Mouse (Mus musculus) stomach, postnatal 0 days (tissue): Measurements from ENCODE around the gene Asb4. TPM values are rescaled to one million over a fixed set of nuclear protein-coding genes. Genes with fewer than 3 reads are reported as not detected.
A peak's percentile ranks its signal among the peaks of the same experiment; 100 is the strongest.

Source experiments
- ATAC-seq: fragments of 200-750 bp; cut with Nextera tagmentation; 2 replicates; pipeline ENCODE4 v1.8.0; 2017; ENCODE audit not compliant: low FRiP score, low TSS enrichment
- DNase-seq: peaks from one replicate; pipeline ENCODE4 v3.0.0-alpha.2; 2016; ENCODE audit warnings: low spot score
- H3K27ac ChIP-seq: fragments of 300-500 bp; sonication (generic); replicated peaks from 2 replicates; pipeline ENCODE4 v1.5.1; 2014; ENCODE audit warnings: mild to moderate bottlenecking, control low read depth
- H3K27me3 ChIP-seq: fragments of 300-500 bp; sonication (generic); 2 replicates; pipeline ENCODE4 v1.6.1; 2014; ENCODE audit warnings: low read length; ENCODE audit not compliant: control insufficient read depth, insufficient read depth
- H3K36me3 ChIP-seq: fragments of 300-500 bp; sonication (generic); 2 replicates; pipeline ENCODE4 v1.6.1; 2014; ENCODE audit warnings: low read length, mixed read lengths; ENCODE audit not compliant: control insufficient read depth, insufficient read depth
- H3K4me1 ChIP-seq: fragments of 300-500 bp; sonication (generic); replicated peaks from 2 replicates; pipeline ENCODE4 v1.6.1; 2014; ENCODE audit warnings: antibody characterized with exemption; ENCODE audit not compliant: control insufficient read depth, insufficient read depth
- H3K4me2 ChIP-seq: fragments of 300-500 bp; sonication (generic); replicated peaks from 2 replicates; pipeline ENCODE4 v1.6.1; 2014; ENCODE audit warnings: low read depth, mild to moderate bottlenecking, control low read depth, moderate library complexity
- H3K4me3 ChIP-seq: fragments of 300-500 bp; sonication (generic); 2 replicates; pipeline ENCODE4 v1.5.1; 2014; ENCODE audit warnings: low read depth, low read length, control low read depth
- H3K9ac ChIP-seq: fragments of 300-500 bp; sonication (generic); 2 replicates; pipeline ENCODE4 v1.6.1; 2014; ENCODE audit warnings: mild to moderate bottlenecking, low read length, control low read depth, mixed read lengths
- H3K9me3 ChIP-seq: fragments of 300-500 bp; sonication (generic); 2 replicates; pipeline ENCODE4 v1.6.1; 2016; ENCODE audit warnings: low read length; ENCODE audit not compliant: control insufficient read depth
- CTCF ChIP-seq: IDR thresholded peaks from 2 replicates; pipeline ENCODE4 v1.5.1; 2016; ENCODE audit warnings: antibody characterized with exemption, low read depth, mild to moderate bottlenecking, moderate library complexity
- EP300 ChIP-seq: optimal IDR thresholded peaks from 2 replicates; pipeline ENCODE3; 2016; ENCODE audit warnings: antibody characterized with exemption
- WGBS: fragments of 180-500 bp; shearing (Covaris S2); extraction: QIAGEN DNeasy Blood & Tissue Kit; methylation state at CpG from one replicate; pipeline ENCODE4 v1.1.7; 2014; 5-methylcytosine and 5-hydroxymethylcytosine counted together
- polyA plus RNA-seq: library from polyadenylated mRNA; unstranded; fragments of >200 nt; fragmentation: Nextera tagmentation; extraction: Ambion mirVana; gene quantifications from 2 replicates; pipeline ENCODE4 v1.2.1, GENCODE M21; 2015

Gene Asb4
- polyA plus RNA-seq, 1 experiment from 2014 or later: 1.5 TPM

DNA sequence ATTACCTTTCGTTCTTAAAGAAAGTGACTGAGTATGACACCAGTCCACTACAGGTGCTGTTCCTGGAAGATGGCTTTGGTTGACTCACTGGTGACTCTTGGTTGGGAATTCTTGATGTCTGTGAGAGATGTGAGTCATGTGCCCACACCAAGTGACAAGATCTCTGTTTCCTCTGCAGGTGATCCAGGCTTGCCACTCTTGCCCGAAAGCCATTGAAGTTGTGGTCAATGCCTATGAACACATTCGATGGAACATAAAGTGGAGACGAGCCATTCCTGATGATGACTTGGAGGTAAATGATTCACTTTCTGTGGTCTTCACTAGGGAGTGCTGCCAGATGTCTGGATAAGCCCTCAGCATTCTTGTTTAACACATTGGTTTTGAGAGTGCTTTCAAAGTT is 46.4 kb downstream of the Asb4 start:
- Histone ChIP-seq H3K27me3 (no peaks in the 10 kb centered on the region), H3K4me1 (no peaks in the 10 kb centered on the region), H3K9me3 (no peaks in the 10 kb centered on the region), H3K36me3 (no peaks in the 10 kb centered on the region), H3K4me3 (no peak overlapping the region), H3K4me2 (no peak overlapping the region), H3K27ac (no peak overlapping the region), H3K9ac (no peak overlapping the region)
- DNase-seq: no peak
- no peak for ATAC-seq
- TF ChIP-seq EP300 (no peak), CTCF (no peak)
- WGBS: 90% methylated on average over 4 of the region's 4 CpGs

DNA sequence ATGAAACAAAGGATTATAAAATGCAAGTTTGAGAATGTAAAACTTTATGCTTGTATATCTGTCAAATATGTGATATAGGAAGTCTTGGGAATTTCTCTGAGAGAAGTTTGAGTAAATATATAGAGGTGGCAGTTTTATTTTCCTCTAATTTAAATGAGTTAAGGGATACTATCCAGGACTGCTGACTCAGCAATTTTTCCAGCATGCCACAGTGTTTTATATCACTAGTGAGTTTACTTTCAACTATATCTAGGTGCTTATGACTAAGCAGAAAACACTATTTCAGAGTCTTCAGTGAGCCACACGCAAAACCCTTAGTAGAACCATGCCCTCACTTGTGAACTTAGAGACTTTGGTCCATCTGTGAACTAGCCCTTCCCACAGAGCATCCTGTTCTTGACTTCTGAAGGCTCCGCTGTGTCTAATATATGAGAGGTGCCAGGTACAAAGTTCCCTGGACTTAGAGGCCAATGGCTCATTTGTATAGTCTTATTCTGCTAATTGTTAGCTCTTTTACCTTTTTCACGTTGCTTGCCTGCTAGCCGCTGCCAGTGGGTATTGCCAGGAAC is 46.9 kb downstream of the Asb4 start:
- Histone ChIP-seq H3K9me3 (no peaks in the 10 kb centered on the region), H3K4me1 (no peaks in the 10 kb centered on the region), H3K4me3 (no peak overlapping the region), H3K4me2 (no peak overlapping the region), H3K27ac (no peak overlapping the region), H3K27me3 (no peaks in the 10 kb centered on the region), H3K36me3 (no peaks in the 10 kb centered on the region), H3K9ac (no peak overlapping the region)
- TF ChIP-seq CTCF: no peak
- no peak for TF ChIP-seq EP300
- WGBS: 93% methylated on average over 4 of the region's 4 CpGs
- DNase-seq: no peak
- no peak for ATAC-seq

DNA sequence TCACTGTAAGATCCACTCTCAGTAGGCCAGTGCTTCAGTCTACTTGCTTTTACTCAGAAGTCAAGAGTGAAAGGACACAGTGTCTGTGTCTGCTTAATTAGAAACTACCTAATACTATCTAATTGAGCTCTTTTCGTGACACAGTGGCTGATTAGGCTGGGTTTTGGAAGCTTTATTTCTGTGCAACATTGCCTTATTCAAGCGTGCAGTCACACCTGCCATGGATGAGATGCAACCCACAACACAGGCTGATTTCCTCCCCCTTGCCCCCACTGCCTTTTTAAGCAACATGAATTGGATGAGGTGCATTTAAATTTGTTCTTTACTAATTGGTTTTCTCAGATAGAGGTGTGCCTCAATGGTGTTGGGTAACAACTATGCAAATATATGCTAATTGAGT is 50.7 kb downstream of the Asb4 start:
- TF ChIP-seq CTCF (no peak), EP300 (no peak)
- no peaks in the 10 kb centered on the region for H3K27me3 ChIP-seq
- H3K27ac ChIP-seq: no peak overlapping the region
- WGBS: 89% methylated on average over 2 of the region's 2 CpGs
- DNase-seq (no peak), ATAC-seq (no peak)
- H3K9me3 ChIP-seq: no peaks in the 10 kb centered on the region
- no peak overlapping the region for H3K4me3 ChIP-seq
- H3K4me2 ChIP-seq: no peak overlapping the region
- H3K9ac ChIP-seq: no peak overlapping the region
- H3K36me3 ChIP-seq: no peaks in the 10 kb centered on the region
- H3K4me1 ChIP-seq: no peaks in the 10 kb centered on the region

DNA sequence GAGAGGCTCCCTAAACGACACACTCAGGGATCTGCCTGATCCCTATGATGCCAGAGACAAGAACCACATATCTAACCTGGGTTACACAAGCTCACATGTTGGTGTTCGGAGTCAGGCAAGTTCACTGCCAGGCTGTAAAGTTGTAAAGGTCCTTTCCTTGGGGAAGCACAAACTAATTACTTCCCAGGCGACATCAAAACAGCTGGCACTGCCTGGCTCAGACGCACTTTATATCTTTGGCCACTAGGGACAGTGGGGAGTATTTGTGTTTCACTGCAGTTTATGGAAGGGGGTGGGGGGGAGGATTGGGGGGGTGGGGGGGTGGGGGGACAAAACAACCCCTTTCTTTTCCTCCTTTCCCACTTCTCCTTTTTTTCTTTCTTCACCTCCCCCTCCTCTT is 54.6 kb downstream of the Asb4 start:
- Histone ChIP-seq H3K27ac (no peak overlapping the region), H3K4me2 (no peak overlapping the region), H3K4me3 (no peak overlapping the region), H3K9me3 (no peaks in the 10 kb centered on the region), H3K36me3 (no peaks in the 10 kb centered on the region), H3K9ac (no peak overlapping the region), H3K4me1 (peaks cover 2% of the 10 kb centered on the region; the same call in 1 of the 2 replicates), H3K27me3 (no peaks in the 10 kb centered on the region)
- ATAC-seq: no peak
- DNase-seq: peak; percentile 27
- WGBS: 56% methylated on average over 4 of the region's 4 CpGs
- peak; percentile 67 for TF ChIP-seq CTCF
- TF ChIP-seq EP300: no peak

DNA sequence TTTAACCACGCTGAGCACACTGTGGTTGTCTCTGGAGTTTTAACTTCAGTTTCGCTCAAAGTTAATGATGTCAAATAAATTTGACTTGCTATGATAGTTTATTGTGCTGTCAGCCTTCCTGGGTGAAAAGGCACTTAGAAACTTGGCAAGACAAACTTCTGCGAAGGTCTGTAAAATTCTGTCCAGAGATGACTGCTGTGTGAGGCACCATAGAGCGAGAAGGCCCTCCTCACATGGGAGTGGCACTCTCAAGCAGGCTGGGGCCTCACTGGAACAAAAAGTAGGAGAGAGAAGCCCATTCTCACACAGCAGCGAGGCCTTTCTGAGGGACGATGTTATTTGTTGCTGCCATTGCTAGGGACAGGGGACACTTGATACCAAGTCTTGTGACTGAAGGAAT is 58.0 kb downstream of the Asb4 start:
- DNase-seq (no peak), ATAC-seq (no peak)
- Histone ChIP-seq H3K4me3 (no peak overlapping the region), H3K9me3 (no peaks in the 10 kb centered on the region), H3K9ac (no peak overlapping the region), H3K27ac (no peak overlapping the region), H3K4me2 (no peak overlapping the region), H3K27me3 (no peaks in the 10 kb centered on the region), H3K36me3 (no peaks in the 10 kb centered on the region), H3K4me1 (peaks cover 2% of the 10 kb centered on the region; the same call in 1 of the 2 replicates)
- 69% methylated on average over 6 of the region's 6 CpGs for WGBS
- TF ChIP-seq EP300 (no peak), CTCF (no peak)

DNA sequence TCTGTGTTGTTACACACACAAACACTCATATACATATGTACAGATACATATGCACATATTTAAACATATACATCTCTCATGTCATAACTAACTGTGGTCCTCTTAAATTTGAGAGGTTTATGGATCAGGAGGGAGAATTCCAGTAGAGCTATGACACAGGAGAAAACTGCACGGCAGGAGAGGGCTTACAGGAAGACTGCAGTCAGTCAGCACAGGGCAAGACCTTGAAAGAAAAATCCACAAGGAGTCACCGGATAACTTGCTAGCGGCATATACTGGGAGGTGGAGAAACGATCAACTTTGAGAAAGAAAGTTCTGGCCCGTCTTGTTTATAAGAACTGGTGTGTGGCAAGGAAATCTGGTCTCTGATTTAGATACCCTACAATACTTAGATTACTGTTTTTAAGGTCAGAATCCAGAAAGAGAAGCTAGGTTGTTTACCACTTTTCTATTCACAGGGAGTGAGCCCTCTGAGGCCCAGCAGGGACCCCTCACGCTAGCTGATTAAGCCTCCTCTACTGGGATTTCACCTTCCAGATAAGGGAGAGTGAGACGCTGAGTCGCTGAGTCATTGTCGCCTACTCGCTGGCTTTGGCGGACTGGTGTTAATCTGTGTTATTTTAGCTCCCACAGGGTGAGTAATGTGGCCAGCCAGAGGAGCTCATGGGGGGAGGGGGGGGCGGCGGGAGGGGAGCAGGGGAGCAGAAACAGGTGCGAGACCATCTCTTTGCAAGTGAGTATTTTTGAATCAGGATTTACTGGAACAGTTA is 59.3 kb downstream of the Asb4 start:
- 8% methylated on average over 14 of the region's 14 CpGs for WGBS
- Histone ChIP-seq H3K9me3 (no peaks in the 10 kb centered on the region), H3K9ac (no peak overlapping the region), H3K4me2 (peak overlapping the region; percentile 27), H3K4me1 (peaks cover 2% of the 10 kb centered on the region; the same call in 1 of the 2 replicates), H3K27ac (peak overlapping the region; percentile 88), H3K27me3 (no peaks in the 10 kb centered on the region), H3K4me3 (no peak overlapping the region), H3K36me3 (no peaks in the 10 kb centered on the region)
- TF ChIP-seq EP300: no peak
- no peak for TF ChIP-seq CTCF
- ATAC-seq (peak; percentile 95), DNase-seq (peak; percentile 79)
